Mouse (Mus musculus): ENCODE measurements around the gene Tmco3. TPM values are rescaled to one million over a fixed set of nuclear protein-coding genes. Genes with fewer than 3 reads are reported as not detected.

Tmco3 gene
- total and polyA plus RNA-seq, 2 experiments from 2014 or later: 23.5 to 31.4 TPM

DNA sequence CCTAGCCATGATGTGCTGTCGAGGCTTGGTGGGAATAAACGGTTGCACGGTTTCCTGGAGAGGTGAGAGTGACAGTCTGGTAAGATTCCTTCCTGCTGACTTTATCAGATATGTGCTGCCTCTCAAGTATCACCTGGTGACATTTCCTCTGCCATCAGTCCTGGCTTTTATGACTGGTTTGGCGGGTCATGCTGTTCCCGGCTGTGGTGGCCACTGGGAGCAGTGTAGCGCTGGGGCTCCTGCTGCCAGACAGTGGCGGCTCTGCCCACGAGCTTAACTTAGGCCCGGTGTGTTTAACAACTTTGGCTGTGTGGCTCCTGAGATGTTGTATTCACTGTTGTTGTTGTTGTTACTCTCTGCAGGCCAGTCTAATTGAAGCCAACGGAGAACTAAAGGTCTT, 68.7 kb downstream of the Tmco3 start:
- ATAC-seq (ENCODE audit: low FRiP score): no peak
- no peaks in the 10 kb centered on the region for H3K9me3 ChIP-seq (ENCODE audit: low read length)
- DNase-seq (ENCODE audit: low spot score): no peak
- no peaks in the 10 kb centered on the region for H3K4me1 ChIP-seq (ENCODE audit: insufficient read depth, low read length)
- no peak overlapping the region for H3K4me3 ChIP-seq (ENCODE audit: low read depth, low read length)
- H3K4me2 ChIP-seq (ENCODE audit: low read depth, low read length, poor library complexity, severe bottlenecking): no peak overlapping the region
- H3K9ac ChIP-seq (replicated peaks; ENCODE audit: low read length, poor library complexity, severe bottlenecking): no peak overlapping the region
- 79% methylated on average over 10 of the region's 10 CpGs for WGBS
- TF ChIP-seq CTCF (IDR thresholded peaks at IDR 0.05): no peak
- H3K36me3 ChIP-seq (ENCODE audit: insufficient read depth, low read length): peaks cover 67% of the 10 kb centered on the region
- H3K27ac ChIP-seq (ENCODE audit: low read depth, low read length): no peak overlapping the region
- no peaks in the 10 kb centered on the region for H3K27me3 ChIP-seq (ENCODE audit: insufficient read depth, low read length)

DNA sequence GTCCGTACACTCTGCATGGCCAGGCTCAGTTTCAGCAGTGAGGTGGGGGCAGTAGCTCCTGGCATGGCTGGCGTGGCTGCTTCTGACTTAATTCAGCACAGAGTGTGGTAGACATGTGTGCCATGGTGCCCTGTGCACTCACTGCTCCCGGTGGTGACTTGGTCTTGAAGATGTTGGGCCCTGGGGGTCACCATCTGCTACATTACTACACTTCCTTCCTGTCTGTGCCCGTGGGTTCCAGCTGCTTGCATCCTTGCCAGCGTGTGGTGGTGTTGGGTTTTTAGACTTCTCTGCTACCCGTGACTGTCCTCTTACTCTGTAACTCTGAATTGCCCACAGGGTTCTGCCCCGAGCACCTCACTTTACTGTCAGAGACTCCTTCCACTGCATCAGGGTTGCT, 72.2 kb downstream of the Tmco3 start:
- TF ChIP-seq CTCF (IDR thresholded peaks at IDR 0.05): no peak
- Histone ChIP-seq H3K9me3 (ENCODE audit: low read length) (no peaks in the 10 kb centered on the region), H3K4me1 (ENCODE audit: insufficient read depth, low read length) (no peaks in the 10 kb centered on the region), H3K9ac (replicated peaks; ENCODE audit: low read length, poor library complexity, severe bottlenecking) (no peak overlapping the region), H3K4me3 (ENCODE audit: low read depth, low read length) (no peak overlapping the region), H3K27ac (ENCODE audit: low read depth, low read length) (no peak overlapping the region), H3K27me3 (ENCODE audit: insufficient read depth, low read length) (no peaks in the 10 kb centered on the region), H3K36me3 (ENCODE audit: insufficient read depth, low read length) (peaks cover 79% of the 10 kb centered on the region), H3K4me2 (ENCODE audit: low read depth, low read length, poor library complexity, severe bottlenecking) (no peak overlapping the region)
- no peak for DNase-seq (ENCODE audit: low spot score)
- no peak for ATAC-seq (ENCODE audit: low FRiP score)
- 96% methylated on average over 7 of the region's 7 CpGs for WGBS

DNA sequence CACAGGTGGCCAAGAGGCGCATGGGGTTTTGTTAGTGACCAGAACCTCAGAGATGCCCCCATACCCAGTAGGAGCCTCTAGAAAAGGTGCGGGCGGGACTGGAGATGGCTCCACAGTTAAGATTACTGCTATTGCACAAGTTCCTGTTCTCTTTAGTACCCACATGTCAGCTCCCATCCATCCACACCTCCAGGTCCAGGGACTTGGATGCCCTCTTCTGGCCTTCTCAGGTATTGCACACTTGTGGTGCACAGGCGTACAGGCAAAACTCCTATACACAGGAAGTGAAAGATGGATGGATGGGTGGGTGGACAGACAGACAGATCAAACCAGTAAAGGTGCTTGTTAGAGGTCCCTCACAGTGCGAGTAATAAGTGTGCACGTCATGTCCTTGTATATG, 73.9 kb downstream of the Tmco3 start:
- ATAC-seq (ENCODE audit: low FRiP score): no peak
- no peak overlapping the region for H3K9ac ChIP-seq (replicated peaks; ENCODE audit: low read length, poor library complexity, severe bottlenecking)
- H3K27ac ChIP-seq (ENCODE audit: low read depth, low read length): no peak overlapping the region
- no peaks in the 10 kb centered on the region for H3K4me1 ChIP-seq (ENCODE audit: insufficient read depth, low read length)
- peaks cover 82% of the 10 kb centered on the region for H3K36me3 ChIP-seq (ENCODE audit: insufficient read depth, low read length)
- H3K4me2 ChIP-seq (ENCODE audit: low read depth, low read length, poor library complexity, severe bottlenecking): no peak overlapping the region
- no peak overlapping the region for H3K4me3 ChIP-seq (ENCODE audit: low read depth, low read length)
- 96% methylated on average over 6 of the region's 6 CpGs for WGBS
- TF ChIP-seq CTCF (IDR thresholded peaks at IDR 0.05): peak; percentile 48
- no peaks in the 10 kb centered on the region for H3K9me3 ChIP-seq (ENCODE audit: low read length)
- no peak for DNase-seq (ENCODE audit: low spot score)
- no peaks in the 10 kb centered on the region for H3K27me3 ChIP-seq (ENCODE audit: insufficient read depth, low read length)

Other genes with a start within 250 kb of the Tmco3 start
- not detected in 2 replicates for gene Proz, start 227.3 kb upstream of the Tmco3 start, total RNA-seq (2014; rRNA removed)
- gene Proz, start 227.3 kb upstream of the Tmco3 start, polyA plus RNA-seq (2015; fragmentation: Nextera tagmentation; extraction: Ambion mirVana): 0.80 and 0.89 TPM in 2 replicates
- gene Pcid2, start 182.7 kb upstream of the Tmco3 start, total RNA-seq (2014; rRNA removed): 32.2 and 32.7 TPM in 2 replicates
- 26.8 and 29.0 TPM in 2 replicates for gene Pcid2, start 182.7 kb upstream of the Tmco3 start, polyA plus RNA-seq (2015; fragmentation: Nextera tagmentation; extraction: Ambion mirVana)
- 100 and 106 TPM in 2 replicates for gene Cul4a, start 182.6 kb upstream of the Tmco3 start, total RNA-seq (2014; rRNA removed)
- gene Cul4a, start 182.6 kb upstream of the Tmco3 start, polyA plus RNA-seq (2015; fragmentation: Nextera tagmentation; extraction: Ambion mirVana): 57.3 and 59.3 TPM in 2 replicates
- 273 and 322 TPM in 2 replicates for gene Lamp1, start 129.0 kb upstream of the Tmco3 start, total RNA-seq (2014; rRNA removed)
- 358 and 371 TPM in 2 replicates for gene Lamp1, start 129.0 kb upstream of the Tmco3 start, polyA plus RNA-seq (2015; fragmentation: Nextera tagmentation; extraction: Ambion mirVana)
- 7.9 and 10.1 TPM in 2 replicates for gene Grtp1, start 87.6 kb upstream of the Tmco3 start, total RNA-seq (2014; rRNA removed)
- 18.9 and 19.9 TPM in 2 replicates for gene Grtp1, start 87.6 kb upstream of the Tmco3 start, polyA plus RNA-seq (2015; fragmentation: Nextera tagmentation; extraction: Ambion mirVana)
- 0.09 and 0.16 TPM in 2 replicates for gene Adprhl1, start 34.0 kb upstream of the Tmco3 start, total RNA-seq (2014; rRNA removed)
- gene Adprhl1, start 34.0 kb upstream of the Tmco3 start, polyA plus RNA-seq (2015; fragmentation: Nextera tagmentation; extraction: Ambion mirVana): 0.28 and 0.41 TPM in 2 replicates
- 32.7 and 38.9 TPM in 2 replicates for gene Dcun1d2, start 59 bp upstream of the Tmco3 start, total RNA-seq (2014; rRNA removed)
- gene Dcun1d2, start 59 bp upstream of the Tmco3 start, polyA plus RNA-seq (2015; fragmentation: Nextera tagmentation; extraction: Ambion mirVana): 24.4 and 28.3 TPM in 2 replicates
- 58.6 and 59.6 TPM in 2 replicates for gene Tfdp1, start 50.6 kb downstream of the Tmco3 start, total RNA-seq (2014; rRNA removed)
- gene Tfdp1, start 50.6 kb downstream of the Tmco3 start, polyA plus RNA-seq (2015; fragmentation: Nextera tagmentation; extraction: Ambion mirVana): 72.4 and 75.4 TPM in 2 replicates
- gene Atp4b, start 108.6 kb downstream of the Tmco3 start, total RNA-seq (2014; rRNA removed): not detected in 2 replicates
- gene Atp4b, start 108.6 kb downstream of the Tmco3 start, polyA plus RNA-seq (2015; fragmentation: Nextera tagmentation; extraction: Ambion mirVana): not detected in 2 replicates
- under 0.01 TPM in 1 of 2 replicates, not detected in the other for gene Grk1, start 116.9 kb downstream of the Tmco3 start, total RNA-seq (2014; rRNA removed)
- gene Grk1, start 116.9 kb downstream of the Tmco3 start, polyA plus RNA-seq (2015; fragmentation: Nextera tagmentation; extraction: Ambion mirVana): not detected in 2 replicates
- 1.1 and 2.2 TPM in 2 replicates for gene Tmem255b, start 147.0 kb downstream of the Tmco3 start, total RNA-seq (2014; rRNA removed)
- 1.6 and 1.8 TPM in 2 replicates for gene Tmem255b, start 147.0 kb downstream of the Tmco3 start, polyA plus RNA-seq (2015; fragmentation: Nextera tagmentation; extraction: Ambion mirVana)
- gene Gas6, start 206.3 kb downstream of the Tmco3 start, total RNA-seq (2014; rRNA removed): 73.6 and 91.0 TPM in 2 replicates
- 63.0 and 67.8 TPM in 2 replicates for gene Gas6, start 206.3 kb downstream of the Tmco3 start, polyA plus RNA-seq (2015; fragmentation: Nextera tagmentation; extraction: Ambion mirVana)